ENCODE assay signal across 14 mouse cellular contexts in the genomic region with DNA sequence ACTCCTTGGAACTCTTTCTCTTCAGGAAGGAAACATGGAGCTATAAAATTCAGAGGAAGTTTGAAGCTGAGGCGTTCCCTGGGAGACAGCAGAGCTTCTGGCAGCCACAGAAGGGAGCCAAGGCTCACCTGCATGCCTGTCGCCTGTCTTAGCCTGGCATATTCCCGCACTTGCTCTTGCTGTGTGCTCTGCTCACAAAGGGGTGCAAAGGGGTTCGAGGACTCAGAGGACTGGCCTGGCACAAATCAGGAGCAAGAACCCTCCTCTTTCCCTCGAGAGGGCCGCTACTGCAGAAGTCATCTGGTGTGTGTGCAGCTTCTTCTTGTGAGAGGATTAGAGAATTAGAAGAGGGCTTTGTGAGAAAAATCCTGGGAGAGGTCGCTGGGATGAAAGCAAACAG. TPM values are rescaled to one million over a fixed set of nuclear protein-coding genes. Genes with fewer than 3 reads are reported as not detected.
A peak's percentile ranks its signal among the peaks of the same experiment; 100 is the strongest.
DNase-seq lines count a peak whose midpoint lies in the region; ATAC-seq lines count a peak whose summit lies in the region.
"Had no signal": no experiment of that assay in that cellular context is flagged by ENCODE, and none has a peak within 500 bp of the region (broad histone marks: within the 10 kb centered on the region; RNA-seq: fewer than 3 reads in every experiment).

No protein-coding gene starts in this region.

- 0 out of 2 replicates have a peak overlapping the region, but pooled peaks have one; percentile 17 for H3K4me2 ChIP-seq in kidney, embryonic 14.5 days (replicated peaks; ENCODE audit: low read depth, low read length)
- peak overlapping the region; percentile 49 for H3K4me2 ChIP-seq in midbrain, embryonic 13.5 days (replicated peaks)
- H3K4me2 ChIP-seq in intestine, embryonic 16.5 days (ENCODE audit: low read depth, low read length): no peak overlapping the region
- H3K4me2 ChIP-seq: embryonic facial prominence, embryonic 15.5 days; limb, embryonic 12.5 days had no signal

- H3K4me1 ChIP-seq in kidney, embryonic 14.5 days (ENCODE audit: control insufficient read depth, insufficient read depth, low read length): no peaks in the 10 kb centered on the region
- H3K4me1 ChIP-seq in midbrain, embryonic 13.5 days (replicated peaks): peaks cover 20% of the 10 kb centered on the region
- H3K4me1 ChIP-seq in intestine, embryonic 16.5 days (ENCODE audit: control insufficient read depth, insufficient read depth, low read length): no peaks in the 10 kb centered on the region
- H3K4me1 ChIP-seq: embryonic facial prominence, embryonic 15.5 days; limb, embryonic 12.5 days; megakaryocyte, embryonic 14.5 days had no signal

- H3K27me3 ChIP-seq in kidney, embryonic 14.5 days (ENCODE audit: control insufficient read depth, insufficient read depth, low read length): no peaks in the 10 kb centered on the region; the same call in 1 of the 2 replicates
- H3K27me3 ChIP-seq in midbrain, embryonic 13.5 days: peaks cover 13% of the 10 kb centered on the region; the same call in 1 of the 2 replicates
- 0 out of 2 replicates have a peak, but pooled peaks cover 3% of the 10 kb centered on the region for H3K27me3 ChIP-seq in intestine, embryonic 16.5 days (replicated peaks; ENCODE audit: control insufficient read depth, insufficient read depth, low read length)
- H3K27me3 ChIP-seq: CH12.LX; embryonic facial prominence, embryonic 15.5 days had no signal

- H3K9me3 ChIP-seq in kidney, embryonic 14.5 days (ENCODE audit: control insufficient read depth, low read length): no peaks in the 10 kb centered on the region
- no peaks in the 10 kb centered on the region for H3K9me3 ChIP-seq in midbrain, embryonic 13.5 days
- H3K9me3 ChIP-seq in intestine, embryonic 16.5 days (ENCODE audit: control insufficient read depth, low read length): no peaks in the 10 kb centered on the region
- H3K9me3 ChIP-seq: embryonic facial prominence, embryonic 15.5 days; limb, embryonic 12.5 days; megakaryocyte, embryonic 14.5 days had no signal

- no peak overlapping the region for H3K4me3 ChIP-seq in kidney, embryonic 14.5 days (ENCODE audit: low read length)
- peak overlapping the region; percentile 29 for H3K4me3 ChIP-seq in midbrain, embryonic 13.5 days (replicated peaks)
- no peak overlapping the region for H3K4me3 ChIP-seq in intestine, embryonic 16.5 days (ENCODE audit: low read length)
- H3K4me3 ChIP-seq: embryonic facial prominence, embryonic 15.5 days; limb, embryonic 12.5 days; megakaryocyte, embryonic 14.5 days had no signal

- no peak for ATAC-seq in kidney, embryonic 14.5 days (ENCODE audit: low FRiP score, low TSS enrichment)
- ATAC-seq in granulocyte monocyte progenitor cell, adult 5-6 weeks (replicated peaks; ENCODE audit: poor library complexity, severe bottlenecking): peak; percentile 5; the same call in 1 of the 2 replicates
- peak; percentile 76 for ATAC-seq in midbrain, embryonic 13.5 days
- ATAC-seq in intestine, embryonic 16.5 days: no peak

- 35% methylated on average over 7 of the region's 7 CpGs for WGBS in kidney, embryonic 14.5 days
- 14% methylated on average over 7 of the region's 7 CpGs for WGBS in midbrain, embryonic 13.5 days
- WGBS in intestine, embryonic 16.5 days: 46% methylated on average over 7 of the region's 7 CpGs

- no peak overlapping the region for H3K9ac ChIP-seq in kidney, embryonic 14.5 days (ENCODE audit: low read depth, low read length)
- peak overlapping the region; percentile 46 for H3K9ac ChIP-seq in midbrain, embryonic 13.5 days (replicated peaks)
- no peak overlapping the region for H3K9ac ChIP-seq in intestine, embryonic 16.5 days (ENCODE audit: low read depth, low read length)
- H3K9ac ChIP-seq: embryonic facial prominence, embryonic 15.5 days; limb, embryonic 12.5 days had no signal

- no peak for DNase-seq in kidney, adult 8-10 months
- DNase-seq in embryo, embryonic 11 days: peak; percentile 11
- no peak for DNase-seq in adrenal gland, postnatal 25 days
- no peak for DNase-seq in spleen, adult 12 weeks (ENCODE audit: low spot score)
- DNase-seq: gastrocnemius, postnatal 14 days had no signal

- no peaks in the 10 kb centered on the region for H3K36me3 ChIP-seq in kidney, embryonic 14.5 days (ENCODE audit: control insufficient read depth, insufficient read depth, low read length)
- no peaks in the 10 kb centered on the region for H3K36me3 ChIP-seq in midbrain, embryonic 13.5 days
- no peaks in the 10 kb centered on the region for H3K36me3 ChIP-seq in intestine, embryonic 16.5 days (ENCODE audit: control insufficient read depth, insufficient read depth, low read length)
- H3K36me3 ChIP-seq: embryonic facial prominence, embryonic 15.5 days; limb, embryonic 12.5 days had no signal

- H3K27ac ChIP-seq in kidney, embryonic 14.5 days (ENCODE audit: low read depth, low read length): no peak overlapping the region
- peak overlapping the region; percentile 84 for H3K27ac ChIP-seq in midbrain, embryonic 13.5 days
- no peak overlapping the region for H3K27ac ChIP-seq in intestine, embryonic 16.5 days (ENCODE audit: low read length)
- H3K27ac ChIP-seq: embryonic facial prominence, embryonic 15.5 days; limb, embryonic 12.5 days had no signal

RNA-seq across cellular contexts. Expression of gene 4933400A11Rik, which starts 48.3 kb away (rescaled TPM):
- polyA plus RNA-seq in kidney, embryonic 14.5 days (2014; fragmentation: Nextera tagmentation; extraction: Ambion mirVana): not detected in 2 replicates
- not detected in 2 replicates for total RNA-seq in granulocyte monocyte progenitor cell, adult 5-6 weeks (2014; fragmentation: Nextera tagmentation)
- not detected in 2 replicates for total RNA-seq in granulocyte monocyte progenitor cell, adult 5-6 weeks (2017)
- not detected in 2 replicates for polyA plus RNA-seq in midbrain, embryonic 13.5 days (2015; fragmentation: Nextera tagmentation; extraction: Ambion mirVana)
- not detected in 2 replicates for total RNA-seq in adrenal gland, postnatal 25 days (2021)
- polyA plus RNA-seq in intestine, embryonic 16.5 days (2015; fragmentation: Nextera tagmentation; extraction: Ambion mirVana): 0.15 and 0.29 TPM in 2 replicates
- total RNA-seq: CH12.LX; gastrocnemius, postnatal 14 days; hematopoietic stem cell, adult 5-6 weeks had no signal
- polyA plus RNA-seq: embryonic facial prominence, embryonic 15.5 days; limb, embryonic 12.5 days had no signal

Comparison
In these comparisons a context has a peak if more than half of its experiments do, and no peak if none do; other contexts are left out.
1. ATAC-seq: peak in granulocyte monocyte progenitor cell, adult 5-6 weeks (single experiment) and midbrain, embryonic 13.5 days (single experiment); none in kidney, embryonic 14.5 days (single experiment) and intestine, embryonic 16.5 days (single experiment).